Mouse (Mus musculus) intestine, postnatal 0 days (tissue): ENCODE results near the gene Omd. TPM values are rescaled to one million over a fixed set of nuclear protein-coding genes. Genes with fewer than 3 reads are reported as not detected.

Source experiments
- ATAC-seq: fragments of 200-750 bp; cut with Nextera tagmentation; 2 replicates; pipeline ENCODE4 v1.8.0; 2017; ENCODE audit warnings: mild to moderate bottlenecking, moderate TSS enrichment, moderate library complexity
- H3K27ac ChIP-seq: fragments of 300-500 bp; sonication (generic); 2 replicates; pipeline ENCODE4 v1.5.1; 2014; ENCODE audit warnings: mild to moderate bottlenecking, low read depth, low read length, moderate library complexity
- H3K27me3 ChIP-seq: fragments of 300-500 bp; sonication (generic); replicated peaks from 2 replicates; pipeline ENCODE4 v1.6.1; 2014; ENCODE audit warnings: low read length, mixed read lengths; ENCODE audit not compliant: control insufficient read depth, insufficient read depth
- H3K36me3 ChIP-seq: fragments of 300-500 bp; sonication (generic); 2 replicates; pipeline ENCODE4 v1.6.1; 2014; ENCODE audit warnings: mild to moderate bottlenecking, moderate library complexity; ENCODE audit not compliant: control insufficient read depth, insufficient read depth
- H3K4me1 ChIP-seq: fragments of 300-500 bp; sonication (generic); replicated peaks from 2 replicates; pipeline ENCODE4 v1.6.1; 2014; ENCODE audit warnings: antibody characterized with exemption, low read length, mixed read lengths; ENCODE audit not compliant: control insufficient read depth, insufficient read depth
- H3K4me2 ChIP-seq: fragments of 300-500 bp; sonication (generic); replicated peaks from 2 replicates; pipeline ENCODE4 v1.6.1; 2014; ENCODE audit warnings: low read depth, mild to moderate bottlenecking, moderate library complexity
- H3K4me3 ChIP-seq: fragments of 300-500 bp; sonication (generic); 2 replicates; pipeline ENCODE4 v1.5.1; 2014; ENCODE audit warnings: low read depth, low read length
- H3K9ac ChIP-seq: fragments of 300-500 bp; sonication (generic); 2 replicates; pipeline ENCODE4 v1.6.1; 2014; ENCODE audit warnings: mild to moderate bottlenecking, low read depth, low read length
- H3K9me3 ChIP-seq: fragments of 300-500 bp; sonication (generic); 2 replicates; pipeline ENCODE4 v1.6.1; 2016; ENCODE audit warnings: mixed run types; ENCODE audit not compliant: control insufficient read depth
- CTCF ChIP-seq: sonication (generic); IDR thresholded peaks from 2 replicates; pipeline ENCODE4 v1.5.1; 2016; ENCODE audit warnings: low read depth, mild to moderate bottlenecking, control low read depth, antibody characterized with exemption, moderate library complexity
- WGBS: fragments of 180-500 bp; shearing (Covaris S2); extraction: QIAGEN DNeasy Blood & Tissue Kit; methylation state at CpG from one replicate; pipeline ENCODE4 v1.1.7; 2014; 5-methylcytosine and 5-hydroxymethylcytosine counted together
- polyA plus RNA-seq: library from polyadenylated mRNA; unstranded; fragments of >200 nt; fragmentation: Nextera tagmentation; extraction: Ambion mirVana; gene quantifications from 2 replicates; pipeline ENCODE4 v1.2.1, GENCODE M21; 2015

Gene Omd
- 0.22 and 0.33 TPM in 2 replicates for polyA plus RNA-seq

DNA sequence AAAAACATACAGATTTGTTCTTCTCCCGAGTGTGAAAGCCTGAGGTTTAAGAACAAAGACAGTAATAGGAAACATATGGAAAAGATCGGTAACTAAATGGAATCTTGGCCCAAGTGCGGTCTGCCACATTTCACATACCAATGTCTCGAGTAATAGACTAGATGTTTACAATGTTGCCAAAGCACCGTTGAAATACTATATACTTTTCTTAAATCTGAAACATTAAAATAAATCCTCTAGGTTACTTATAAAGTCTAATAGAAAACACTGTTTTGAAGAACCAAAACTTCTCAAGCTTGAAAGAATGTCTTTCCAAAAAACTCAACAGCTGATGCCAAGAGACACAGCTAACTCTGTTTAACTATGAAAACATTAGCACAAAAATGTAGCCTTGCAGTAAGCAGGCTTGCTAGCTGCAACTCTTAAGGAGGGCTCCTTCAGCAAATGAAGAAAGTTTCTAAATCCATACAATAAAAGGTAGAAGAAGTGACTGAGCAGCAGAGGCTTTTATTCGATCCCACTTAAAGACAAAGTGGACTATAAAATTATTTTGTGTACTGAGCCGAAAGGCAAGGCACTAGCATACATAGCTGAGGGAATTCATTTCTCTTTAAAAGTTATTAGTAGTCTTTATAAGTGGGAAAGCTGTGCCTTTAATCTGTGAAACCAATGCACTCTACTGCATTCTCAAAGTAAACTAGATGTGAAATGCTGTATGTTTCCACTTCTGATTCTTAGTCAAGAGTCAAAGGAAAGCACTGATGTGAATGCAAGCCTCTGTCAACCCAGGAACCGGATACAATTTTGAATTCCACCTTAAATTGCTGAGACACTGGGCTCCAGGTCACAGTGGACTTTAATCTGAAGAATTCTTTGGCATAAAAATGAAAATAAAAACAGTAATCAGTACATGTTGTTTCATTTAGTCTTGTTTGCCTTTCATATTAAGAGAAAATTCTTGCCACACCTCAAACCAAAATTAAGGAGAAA, at the start of gene Omd:
Gene Omd (plus strand): TSS at position 922 of the 990 bp plus-strand sequence.
- no peak for TF ChIP-seq CTCF
- no peak for ATAC-seq
- Histone ChIP-seq H3K9me3 (no peaks in the 10 kb centered on the region), H3K4me3 (no peak within 1 kb of the TSS), H3K4me2 (no peak within 1 kb of the TSS), H3K36me3 (no peaks in the 10 kb centered on the region), H3K9ac (no peak within 1 kb of the TSS), H3K27me3 (no peaks in the 10 kb centered on the region), H3K4me1 (no peaks in the 10 kb centered on the region), H3K27ac (peak within 1 kb of the TSS; percentile 1; the same call in 1 of the 2 replicates)
- WGBS, result 61% methylated on average over 8 of the region's 8 CpGs

DNA sequence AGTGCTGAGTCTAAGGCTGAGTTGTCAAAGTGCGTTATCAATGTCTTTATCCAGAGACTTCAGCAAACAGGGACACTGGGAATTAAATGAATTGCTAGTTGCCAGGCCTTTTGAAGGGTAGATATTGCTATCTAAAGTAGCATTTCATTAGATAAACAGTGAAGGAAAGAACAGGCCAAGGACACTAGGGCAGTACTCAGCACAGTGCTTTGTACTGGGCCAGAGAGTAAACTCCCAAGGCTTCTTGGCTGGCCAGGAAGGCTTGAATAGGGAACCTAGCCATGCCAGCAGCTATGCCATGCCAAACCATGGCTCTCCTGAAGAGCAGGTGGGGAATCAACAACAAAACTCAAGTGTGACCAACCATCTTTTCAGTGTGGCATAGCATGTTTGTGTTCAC, 45.3 kb upstream of the Omd start:
- H3K9ac ChIP-seq, result no peak overlapping the region
- no peaks in the 10 kb centered on the region for H3K4me1 ChIP-seq
- no peak overlapping the region for H3K4me3 ChIP-seq
- no peaks in the 10 kb centered on the region for H3K27me3 ChIP-seq
- TF ChIP-seq CTCF, result no peak
- ATAC-seq, result no peak
- no peaks in the 10 kb centered on the region for H3K9me3 ChIP-seq
- no peak overlapping the region for H3K27ac ChIP-seq
- WGBS, result 90% methylated on average over 1 of the region's 1 CpGs
- H3K36me3 ChIP-seq, result no peaks in the 10 kb centered on the region
- no peak overlapping the region for H3K4me2 ChIP-seq

DNA sequence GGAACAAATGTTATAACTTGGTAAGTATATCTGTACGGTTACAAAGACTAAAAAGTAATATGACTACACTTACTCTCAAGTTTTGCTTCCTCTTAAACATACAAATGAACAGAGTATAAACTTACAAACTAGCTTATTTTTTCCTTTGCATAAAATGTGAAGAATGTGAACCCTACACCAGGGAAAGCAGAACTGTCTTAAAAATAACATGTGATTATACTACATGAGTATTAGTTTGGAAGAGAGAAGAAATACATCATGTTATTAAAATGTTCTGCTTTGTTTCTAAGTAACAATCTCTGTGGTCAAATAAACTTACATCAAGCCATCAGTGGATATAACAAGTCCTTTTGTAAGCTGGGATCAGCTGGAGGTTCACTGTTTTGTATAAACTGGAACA, 43.6 kb upstream of the Omd start:
- no peak overlapping the region for H3K27ac ChIP-seq
- 79% methylated on average over 1 of the region's 1 CpGs for WGBS

DNA sequence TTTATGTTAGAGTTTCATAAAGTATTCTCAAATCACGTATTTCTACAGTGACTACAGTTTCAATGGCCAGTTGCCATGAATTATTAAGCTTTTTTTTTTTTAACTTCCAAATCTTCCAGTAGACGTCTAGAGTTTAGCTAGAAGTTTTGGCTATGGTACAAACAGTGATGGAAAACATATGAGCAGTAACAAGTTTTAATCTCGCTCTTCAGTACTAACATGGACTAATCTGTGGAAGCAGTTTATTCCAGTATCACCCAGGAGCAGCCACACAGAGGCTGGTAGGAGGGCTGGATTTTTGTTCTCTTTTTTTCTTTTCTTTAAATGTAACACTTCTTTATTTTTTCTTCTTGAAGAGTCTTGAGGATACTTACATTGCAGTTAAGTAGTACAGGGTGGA, 38.0 kb upstream of the Omd start, which contains the start of gene Aspn:
Gene Aspn (plus strand): TSS at position 165 of the 400 bp plus-strand sequence.
- WGBS, result 69% methylated on average over 3 of the region's 3 CpGs
- H3K9me3 ChIP-seq, result no peaks in the 10 kb centered on the region
- no peak within 1 kb of the TSS for H3K27ac ChIP-seq
- no peak within 1 kb of the TSS for H3K9ac ChIP-seq
- no peak within 1 kb of the TSS for H3K4me2 ChIP-seq
- H3K4me1 ChIP-seq, result no peaks in the 10 kb centered on the region
- no peak for TF ChIP-seq CTCF
- no peaks in the 10 kb centered on the region for H3K36me3 ChIP-seq
- ATAC-seq, result no peak
- H3K4me3 ChIP-seq, result no peak within 1 kb of the TSS
- no peaks in the 10 kb centered on the region for H3K27me3 ChIP-seq

More for the DNA sequence above, 43.6 kb upstream of the Omd start:
- ATAC-seq, result no peak
- Histone ChIP-seq H3K9ac (no peak overlapping the region), H3K4me2 (no peak overlapping the region), H3K27me3 (no peaks in the 10 kb centered on the region), H3K36me3 (no peaks in the 10 kb centered on the region), H3K4me3 (no peak overlapping the region), H3K4me1 (no peaks in the 10 kb centered on the region), H3K9me3 (no peaks in the 10 kb centered on the region)
- no peak for TF ChIP-seq CTCF

DNA sequence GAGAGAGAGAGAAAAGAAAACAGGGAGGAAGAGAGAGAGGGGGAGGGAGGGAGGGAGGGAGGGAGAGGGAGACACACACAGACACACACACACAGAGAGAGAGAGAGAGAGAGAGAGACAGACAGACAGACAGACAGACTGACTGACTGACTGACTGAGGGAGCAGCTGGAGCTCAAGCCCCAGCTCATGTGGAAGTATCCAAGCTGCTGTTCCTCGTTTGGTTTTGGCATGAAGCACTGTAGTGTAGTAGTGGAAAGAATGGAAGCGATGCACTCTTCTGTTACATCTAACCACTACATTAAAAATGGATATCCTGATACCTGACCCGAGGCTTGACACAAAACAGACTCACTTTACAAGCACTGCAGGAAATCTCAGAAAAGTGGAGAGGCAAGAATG, 36.6 kb upstream of the Omd start:
- Histone ChIP-seq H3K27me3 (no peaks in the 10 kb centered on the region), H3K4me2 (peak overlapping the region; percentile 27; the same call in 1 of the 2 replicates), H3K4me3 (peak overlapping the region; percentile 13; the same call in 1 of the 2 replicates), H3K4me1 (no peaks in the 10 kb centered on the region), H3K9me3 (no peaks in the 10 kb centered on the region), H3K27ac (peak overlapping the region; percentile 50; the same call in 1 of the 2 replicates), H3K9ac (no peak overlapping the region), H3K36me3 (no peaks in the 10 kb centered on the region)
- 52% methylated on average over 3 of the region's 3 CpGs for WGBS
- TF ChIP-seq CTCF, result no peak
- no peak for ATAC-seq

DNA sequence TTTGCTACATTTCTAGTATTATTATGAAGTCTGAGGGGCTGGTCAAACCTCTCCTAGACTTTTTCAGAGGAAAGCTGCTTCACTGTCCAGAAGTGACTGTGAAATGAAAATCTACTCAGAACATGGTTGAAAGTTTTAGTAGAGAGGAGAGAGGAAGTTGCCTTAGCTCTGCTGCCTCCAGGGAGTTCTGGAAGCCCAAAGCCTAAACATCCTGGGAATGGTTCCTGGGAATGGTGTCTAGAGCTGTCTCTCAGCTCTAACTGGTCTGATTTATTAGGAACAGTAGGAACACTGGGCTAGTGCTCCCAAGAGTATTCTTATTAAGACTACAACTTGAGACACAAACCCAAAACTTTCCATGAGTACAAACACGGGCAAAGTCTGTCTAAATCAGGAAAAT, 35.7 kb upstream of the Omd start:
- no peak for TF ChIP-seq CTCF
- ATAC-seq, result no peak
- Histone ChIP-seq H3K36me3 (no peaks in the 10 kb centered on the region), H3K4me2 (peak overlapping the region; percentile 10; the same call in 1 of the 2 replicates), H3K9ac (no peak overlapping the region), H3K4me1 (no peaks in the 10 kb centered on the region), H3K27ac (no peak overlapping the region), H3K27me3 (no peaks in the 10 kb centered on the region), H3K4me3 (no peak overlapping the region), H3K9me3 (no peaks in the 10 kb centered on the region)
- 51% methylated on average over 1 of the region's 1 CpGs for WGBS
